Mouse (Mus musculus) G1E (cell line): ENCODE data around the gene Ntrk3. TPM values are rescaled to one million over a fixed set of nuclear protein-coding genes. Genes with fewer than 3 reads are reported as not detected.

Experiments used
- ATAC-seq: 2 replicates; pipeline ENCODE4 v1.8.0; 2016; ENCODE audit warnings: mild to moderate bottlenecking; ENCODE audit not compliant: insufficient number of reproducible peaks, poor library complexity, low FRiP score, severe bottlenecking; ENCODE audit errors: extremely low read depth
- DNase-seq: peaks from one replicate; pipeline ENCODE4 v3.0.0; 2012; ENCODE audit warnings: low spot score
- H3K27me3 ChIP-seq: 2 replicates; pipeline ENCODE4 v1.6.1; 2012; ENCODE audit warnings: mild to moderate bottlenecking, low read length, inconsistent platforms; ENCODE audit not compliant: insufficient read depth
- H3K36me3 ChIP-seq: replicated peaks from 2 replicates; pipeline ENCODE3; 2012; ENCODE audit warnings: mild to moderate bottlenecking, inconsistent platforms
- H3K4me1 ChIP-seq: 2 replicates; pipeline ENCODE4 v1.6.1; 2012; ENCODE audit warnings: low read depth, low read length, inconsistent platforms, mixed read lengths; ENCODE audit not compliant: insufficient read depth
- H3K4me3 ChIP-seq: 2 replicates; pipeline ENCODE4 v1.5.1; 2012; ENCODE audit warnings: low read depth, mild to moderate bottlenecking, inconsistent platforms, low read length, moderate library complexity, mixed read lengths
- H3K9me3 ChIP-seq: replicated peaks from 2 replicates; pipeline ENCODE4 v1.6.1; 2012; ENCODE audit warnings: inconsistent platforms
- CTCF ChIP-seq: IDR thresholded peaks from 2 replicates; pipeline ENCODE4 v1.5.1; 2012; ENCODE audit warnings: low read depth, low read length, inconsistent platforms, mixed read lengths
- GATA1 ChIP-seq: IDR thresholded peaks from 2 replicates; pipeline ENCODE4 v1.6.1; 2012; ENCODE audit warnings: borderline replicate concordance, low read length, inconsistent platforms, mixed read lengths
- GATA2 ChIP-seq: IDR thresholded peaks from 2 replicates; pipeline ENCODE4 v1.6.1; 2012; ENCODE audit warnings: low read depth, low read length, inconsistent platforms, borderline replicate concordance
- POLR2AphosphoS5 ChIP-seq: IDR thresholded peaks from 2 replicates; pipeline ENCODE4 v1.6.1; 2012; ENCODE audit warnings: low read depth, low read length, inconsistent platforms; ENCODE audit not compliant: insufficient replicate concordance
- TAL1 ChIP-seq: conservative IDR thresholded peaks from 2 replicates; pipeline ENCODE4 v1.6.1; 2012; ENCODE audit warnings: low read depth, low read length, inconsistent platforms, mixed read lengths
- polyA plus RNA-seq: library from polyadenylated mRNA; stranded (reverse); fragments of >175 nt; gene quantifications from 2 replicates; pipeline ENCODE4 v1.2.3, GENCODE M21; 2012
- total RNA-seq, 2 experiments: library from RNA; stranded (forward) in 1 of 2; stranded (reverse) in 1 of 2; fragments of 200-1000 nt in 1 of 2; fragments of >200 nt in 1 of 2; fragmentation: Nextera tagmentation in 1 of 2; gene quantifications; 2 replicates each; pipeline ENCODE4 v1.2.3; 2014 to 2017

The Ntrk3 gene
- total and polyA plus RNA-seq, 3 experiments, result 0.27 TPM; not detected in 2

GRCm38 (mm10) chr7:78398377-78398776 lies 339.4 kb downstream of the Ntrk3 start:
- TF ChIP-seq POLR2AphosphoS5, result no peak
- TF ChIP-seq GATA1, result no peak
- no peak for TF ChIP-seq GATA2
- TF ChIP-seq TAL1, result no peak
- TF ChIP-seq CTCF, result no peak
- no peak for DNase-seq
- no peaks in the 10 kb centered on the region for H3K36me3 ChIP-seq

GRCm38 (mm10) chr7:78397215-78397614 lies 340.6 kb downstream of the Ntrk3 start:
- Histone ChIP-seq H3K27me3 (no peaks in the 10 kb centered on the region), H3K36me3 (no peaks in the 10 kb centered on the region), H3K4me1 (no peaks in the 10 kb centered on the region), H3K4me3 (no peak overlapping the region), H3K9me3 (peaks cover 29% of the 10 kb centered on the region)
- ATAC-seq (no peak), DNase-seq (no peak)
- TF ChIP-seq CTCF (no peak), POLR2AphosphoS5 (no peak), GATA2 (no peak), TAL1 (no peak), GATA1 (no peak)

More at GRCm38 (mm10) chr7:78398377-78398776, 339.4 kb downstream of the Ntrk3 start:
- no peak for ATAC-seq
- no peaks in the 10 kb centered on the region for H3K4me1 ChIP-seq
- H3K27me3 ChIP-seq, result no peaks in the 10 kb centered on the region
- H3K4me3 ChIP-seq, result no peak overlapping the region
- peaks cover 32% of the 10 kb centered on the region for H3K9me3 ChIP-seq

GRCm38 (mm10) chr7:78390019-78390418 lies 347.8 kb downstream of the Ntrk3 start:
- ATAC-seq (no peak), DNase-seq (no peak)
- no peak overlapping the region for H3K4me3 ChIP-seq
- no peaks in the 10 kb centered on the region for H3K36me3 ChIP-seq
- peaks cover 30% of the 10 kb centered on the region for H3K9me3 ChIP-seq
- no peaks in the 10 kb centered on the region for H3K27me3 ChIP-seq
- no peak for TF ChIP-seq GATA2
- no peak for TF ChIP-seq GATA1
- no peak for TF ChIP-seq POLR2AphosphoS5
- no peak for TF ChIP-seq TAL1
- no peak for TF ChIP-seq CTCF
- no peaks in the 10 kb centered on the region for H3K4me1 ChIP-seq

GRCm38 (mm10) chr7:78388101-78388500 lies 349.7 kb downstream of the Ntrk3 start:
- no peak for ATAC-seq
- TF ChIP-seq POLR2AphosphoS5 (no peak), GATA2 (no peak), GATA1 (no peak), TAL1 (no peak), CTCF (no peak)

GRCm38 (mm10) chr7:78385971-78386370 lies 351.8 kb downstream of the Ntrk3 start:
- H3K4me1 ChIP-seq, result no peaks in the 10 kb centered on the region
- TF ChIP-seq GATA1, result no peak
- no peak for TF ChIP-seq TAL1
- TF ChIP-seq POLR2AphosphoS5, result no peak
- no peak for TF ChIP-seq CTCF
- no peak for TF ChIP-seq GATA2
- no peaks in the 10 kb centered on the region for H3K27me3 ChIP-seq
- H3K9me3 ChIP-seq, result peaks cover 24% of the 10 kb centered on the region
- no peaks in the 10 kb centered on the region for H3K36me3 ChIP-seq
- DNase-seq (no peak), ATAC-seq (no peak)
- H3K4me3 ChIP-seq, result no peak overlapping the region

More at GRCm38 (mm10) chr7:78388101-78388500, 349.7 kb downstream of the Ntrk3 start:
- no peaks in the 10 kb centered on the region for H3K4me1 ChIP-seq
- DNase-seq, result no peak
- no peak overlapping the region for H3K4me3 ChIP-seq
- H3K36me3 ChIP-seq, result no peaks in the 10 kb centered on the region
- no peaks in the 10 kb centered on the region for H3K27me3 ChIP-seq
- peaks cover 29% of the 10 kb centered on the region for H3K9me3 ChIP-seq

- DNase-seq (no peak), ATAC-seq (no peak)
- TF ChIP-seq TAL1, result no peak
- TF ChIP-seq CTCF, result no peak
- TF ChIP-seq GATA2, result no peak
- TF ChIP-seq POLR2AphosphoS5, result no peak
- no peak for TF ChIP-seq GATA1
- Histone ChIP-seq H3K36me3 (no peaks in the 10 kb centered on the region), H3K4me3 (no peak overlapping the region), H3K27me3 (no peaks in the 10 kb centered on the region), H3K9me3 (peaks cover 23% of the 10 kb centered on the region), H3K4me1 (no peaks in the 10 kb centered on the region)
These were observed 353.7 kb downstream of the Ntrk3 start for GRCm38 (mm10) chr7:78384111-78384510.
